Mouse (Mus musculus): ENCODE measurements around the gene Zbtb38. TPM values are rescaled to one million over a fixed set of nuclear protein-coding genes. Genes with fewer than 3 reads are reported as not detected.

The Zbtb38 gene
- polyA plus RNA-seq, 1 experiment, result 5.9 TPM

GRCm38 (mm10) chr9:96727688-96728087 is 24.9 kb downstream of the Zbtb38 start:
- Histone ChIP-seq H3K4me1 (ENCODE audit: control insufficient read depth, insufficient read depth, insufficient read length) (no peaks in the 10 kb centered on the region), H3K36me3 (ENCODE audit: control insufficient read depth, insufficient read depth, low read length) (no peaks in the 10 kb centered on the region), H3K4me3 (ENCODE audit: extremely low read depth, insufficient read depth, insufficient read length) (no peak overlapping the region), H3K27ac (ENCODE audit: insufficient read depth, low read length) (no peak overlapping the region), H3K27me3 (ENCODE audit: control insufficient read depth, insufficient read depth, low read length) (no peaks in the 10 kb centered on the region)
- TF ChIP-seq CTCF (IDR thresholded peaks at IDR 0.05; ENCODE audit: extremely low read depth, insufficient read depth, insufficient read length, insufficient replicate concordance) (no peak), POLR2A (IDR thresholded peaks at IDR 0.05; ENCODE audit: low read depth, low read length) (no peak)
- DNase-seq (ENCODE audit: low read depth in 1 of 2, low spot score in 2 of 2), result no peak
- WGBS, result 90% methylated on average over 6 of the region's 6 CpGs

DNA sequence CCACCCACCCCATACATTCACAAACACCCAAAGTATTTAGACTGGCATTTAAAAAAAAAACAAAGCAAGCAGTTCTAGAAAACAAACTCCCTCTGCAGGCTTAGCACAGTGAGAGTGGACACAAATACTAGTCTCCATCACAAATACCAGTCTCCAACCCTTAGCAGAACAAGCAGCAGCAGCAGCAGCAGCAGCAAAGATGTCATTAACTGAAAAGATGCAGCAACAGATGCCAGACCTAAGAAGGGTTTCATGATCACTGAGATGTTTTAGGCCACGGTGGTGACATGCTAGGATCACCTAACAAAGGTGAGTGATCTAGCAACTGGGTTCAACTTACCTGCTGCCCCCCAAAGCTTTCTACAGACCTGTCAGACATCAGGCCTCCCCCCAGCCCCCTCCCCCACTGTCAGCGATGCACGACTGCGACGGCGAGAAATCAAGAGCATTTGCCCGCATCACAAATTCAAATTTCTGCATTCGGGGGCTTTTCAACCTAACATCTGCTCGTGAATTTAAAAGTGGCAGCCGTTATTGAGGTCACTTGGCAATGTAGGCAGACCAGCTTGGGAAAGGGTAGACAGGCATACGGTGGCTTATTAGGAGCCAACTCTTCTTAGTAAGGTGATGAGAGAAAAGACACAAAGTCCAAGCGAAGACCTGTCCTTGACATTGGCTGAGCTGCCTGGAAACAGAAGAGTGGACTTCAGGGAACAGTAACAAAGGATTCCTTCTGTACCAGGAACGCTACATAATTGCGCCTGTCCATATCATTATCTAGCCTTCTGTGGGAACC is 26.1 kb downstream of the Zbtb38 start:
- no peaks in the 10 kb centered on the region for H3K4me1 ChIP-seq (ENCODE audit: control insufficient read depth, insufficient read depth, insufficient read length)
- WGBS, result 84% methylated on average over 14 of the region's 14 CpGs
- TF ChIP-seq POLR2A (IDR thresholded peaks at IDR 0.05; ENCODE audit: low read depth, low read length), result no peak
- no peak for TF ChIP-seq CTCF (IDR thresholded peaks at IDR 0.05; ENCODE audit: extremely low read depth, insufficient read depth, insufficient read length, insufficient replicate concordance)
- no peak for DNase-seq (ENCODE audit: low read depth in 1 of 2, low spot score in 2 of 2)
- H3K27me3 ChIP-seq (ENCODE audit: control insufficient read depth, insufficient read depth, low read length), result no peaks in the 10 kb centered on the region
- no peak overlapping the region for H3K4me3 ChIP-seq (ENCODE audit: extremely low read depth, insufficient read depth, insufficient read length)
- H3K36me3 ChIP-seq (ENCODE audit: control insufficient read depth, insufficient read depth, low read length), result no peaks in the 10 kb centered on the region
- H3K27ac ChIP-seq (ENCODE audit: insufficient read depth, low read length), result no peak overlapping the region

GRCm38 (mm10) chr9:96725582-96726320 is 26.9 kb downstream of the Zbtb38 start:
- H3K36me3 ChIP-seq (ENCODE audit: control insufficient read depth, insufficient read depth, low read length), result no peaks in the 10 kb centered on the region
- TF ChIP-seq CTCF (IDR thresholded peaks at IDR 0.05; ENCODE audit: extremely low read depth, insufficient read depth, insufficient read length, insufficient replicate concordance), result no peak
- no peak for TF ChIP-seq POLR2A (IDR thresholded peaks at IDR 0.05; ENCODE audit: low read depth, low read length)
- H3K4me1 ChIP-seq (ENCODE audit: control insufficient read depth, insufficient read depth, insufficient read length), result no peaks in the 10 kb centered on the region
- no peak for DNase-seq (ENCODE audit: low read depth in 1 of 2, low spot score in 2 of 2)
- H3K27me3 ChIP-seq (ENCODE audit: control insufficient read depth, insufficient read depth, low read length), result no peaks in the 10 kb centered on the region
- H3K27ac ChIP-seq (ENCODE audit: insufficient read depth, low read length), result no peak overlapping the region
- no peak overlapping the region for H3K4me3 ChIP-seq (ENCODE audit: extremely low read depth, insufficient read depth, insufficient read length)
- WGBS, result 61% methylated on average over 9 of the region's 9 CpGs

DNA sequence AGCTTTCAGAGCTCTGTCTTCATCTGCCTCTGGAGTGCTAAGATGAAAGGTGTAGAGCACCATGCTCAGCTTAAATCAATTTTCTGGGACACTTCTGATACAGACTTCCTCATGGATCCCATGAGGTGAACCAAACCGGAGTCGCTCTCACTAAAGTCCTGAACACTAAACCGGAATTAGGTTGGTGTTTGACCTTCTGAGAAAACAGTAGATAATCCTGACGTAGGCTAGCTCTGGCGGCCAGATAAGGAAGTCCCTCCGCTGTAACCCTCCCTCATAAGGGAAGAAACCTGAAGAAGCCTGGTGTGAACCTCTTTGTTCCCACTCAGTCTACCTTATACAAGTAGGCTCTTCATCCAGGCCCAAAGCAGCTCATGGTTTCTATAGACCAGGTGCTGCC is 29.0 kb downstream of the Zbtb38 start:
- Histone ChIP-seq H3K36me3 (ENCODE audit: control insufficient read depth, insufficient read depth, low read length) (no peaks in the 10 kb centered on the region), H3K27ac (ENCODE audit: insufficient read depth, low read length) (no peak overlapping the region), H3K4me1 (ENCODE audit: control insufficient read depth, insufficient read depth, insufficient read length) (peaks cover 3% of the 10 kb centered on the region; the same call in 1 of the 2 replicates), H3K4me3 (ENCODE audit: extremely low read depth, insufficient read depth, insufficient read length) (no peak overlapping the region), H3K27me3 (ENCODE audit: control insufficient read depth, insufficient read depth, low read length) (no peaks in the 10 kb centered on the region)
- no peak for TF ChIP-seq CTCF (IDR thresholded peaks at IDR 0.05; ENCODE audit: extremely low read depth, insufficient read depth, insufficient read length, insufficient replicate concordance)
- TF ChIP-seq POLR2A (IDR thresholded peaks at IDR 0.05; ENCODE audit: low read depth, low read length), result no peak
- WGBS, result 88% methylated on average over 6 of the region's 6 CpGs
- no peak for DNase-seq (ENCODE audit: low read depth in 1 of 2, low spot score in 2 of 2)

- H3K27ac ChIP-seq (ENCODE audit: insufficient read depth, low read length), result no peak overlapping the region
- DNase-seq (ENCODE audit: low read depth in 1 of 2, low spot score in 2 of 2), result no peak
- 0 out of 2 replicates have a peak, but pooled peaks cover 2% of the 10 kb centered on the region for H3K36me3 ChIP-seq (ENCODE audit: control insufficient read depth, insufficient read depth, low read length)
- no peak for TF ChIP-seq CTCF (IDR thresholded peaks at IDR 0.05; ENCODE audit: extremely low read depth, insufficient read depth, insufficient read length, insufficient replicate concordance)
- TF ChIP-seq POLR2A (IDR thresholded peaks at IDR 0.05; ENCODE audit: low read depth, low read length), result no peak
- H3K27me3 ChIP-seq (ENCODE audit: control insufficient read depth, insufficient read depth, low read length), result no peaks in the 10 kb centered on the region
- H3K4me3 ChIP-seq (ENCODE audit: extremely low read depth, insufficient read depth, insufficient read length), result no peak overlapping the region
- 76% methylated on average over 8 of the region's 8 CpGs for WGBS
- H3K4me1 ChIP-seq (ENCODE audit: control insufficient read depth, insufficient read depth, insufficient read length), result peaks cover 3% of the 10 kb centered on the region; the same call in 1 of the 2 replicates
These were observed 31.4 kb downstream of the Zbtb38 start for GRCm38 (mm10) chr9:96721163-96721799.

GRCm38 (mm10) chr9:96720510-96721162 is 32.0 kb downstream of the Zbtb38 start:
- peaks cover 3% of the 10 kb centered on the region; the same call in 1 of the 2 replicates for H3K4me1 ChIP-seq (ENCODE audit: control insufficient read depth, insufficient read depth, insufficient read length)
- 0 out of 2 replicates have a peak, but pooled peaks cover 2% of the 10 kb centered on the region for H3K36me3 ChIP-seq (ENCODE audit: control insufficient read depth, insufficient read depth, low read length)
- no peak for TF ChIP-seq POLR2A (IDR thresholded peaks at IDR 0.05; ENCODE audit: low read depth, low read length)
- TF ChIP-seq CTCF (IDR thresholded peaks at IDR 0.05; ENCODE audit: extremely low read depth, insufficient read depth, insufficient read length, insufficient replicate concordance), result no peak
- no peak for DNase-seq (ENCODE audit: low read depth in 1 of 2, low spot score in 2 of 2)
- no peaks in the 10 kb centered on the region for H3K27me3 ChIP-seq (ENCODE audit: control insufficient read depth, insufficient read depth, low read length)
- WGBS, result 68% methylated on average over 11 of the region's 11 CpGs
- H3K4me3 ChIP-seq (ENCODE audit: extremely low read depth, insufficient read depth, insufficient read length), result no peak overlapping the region
- H3K27ac ChIP-seq (ENCODE audit: insufficient read depth, low read length), result 0 out of 2 replicates have a peak overlapping the region, but pooled peaks have one; percentile 38

All from spleen, adult 2 months (tissue).